Mouse (Mus musculus) adrenal gland, postnatal 10 days (tissue): ENCODE results near the gene Ccnf. TPM values are rescaled to one million over a fixed set of nuclear protein-coding genes. Genes with fewer than 3 reads are reported as not detected.
A peak's percentile ranks its signal among the peaks of the same experiment; 100 is the strongest.

ENCODE experiments used
- DNase-seq: peaks from one replicate; pipeline ENCODE4 v3.0.0; 2021; ENCODE audit warnings: mixed read lengths
- total RNA-seq, 2 experiments: library from RNA; stranded (reverse); gene quantifications; 2 replicates each; pipeline ENCODE4 v1.2.3; 2021

Gene Ccnf
- total RNA-seq, 2 experiments from 2014 or later, result 10.0 to 15.9 TPM

GRCm38 (mm10) chr17:24224741-24225140 lies 26.5 kb downstream of the Ccnf start:
- no peak for DNase-seq

- DNase-seq, result no peak
Observed at GRCm38 (mm10) chr17:24223513-24223912, 27.8 kb downstream of the Ccnf start.

GRCm38 (mm10) chr17:24222653-24223052 lies 28.6 kb downstream of the Ccnf start:
- no peak for DNase-seq

- DNase-seq, result peak; percentile 96
Observed at GRCm38 (mm10) chr17:24220435-24221411, 30.6 kb downstream of the Ccnf start, which contains the start of gene Tedc2. TSS of gene Tedc2 (minus strand) at chr17:24220851.

GRCm38 (mm10) chr17:24216836-24217235 lies 34.4 kb downstream of the Ccnf start:
- no peak for DNase-seq

GRCm38 (mm10) chr17:24213186-24213585 lies 38.1 kb downstream of the Ccnf start:
- no peak for DNase-seq

- no peak for DNase-seq
Observed at GRCm38 (mm10) chr17:24212441-24213018, 38.8 kb downstream of the Ccnf start.

GRCm38 (mm10) chr17:24211631-24212440 lies 39.4 kb downstream of the Ccnf start:
- peak; percentile 78 for DNase-seq

GRCm38 (mm10) chr17:24210591-24210990 lies 40.7 kb downstream of the Ccnf start:
- no peak for DNase-seq

- DNase-seq, result no peak
Observed at GRCm38 (mm10) chr17:24209916-24210240, 41.4 kb downstream of the Ccnf start.

- peak; percentile 75 for DNase-seq
Observed at GRCm38 (mm10) chr17:24209043-24209915, 42.0 kb downstream of the Ccnf start, which contains the start of gene Ntn3. TSS of gene Ntn3 (minus strand) at chr17:24209531.

GRCm38 (mm10) chr17:24208641-24209042 lies 42.6 kb downstream of the Ccnf start:
- DNase-seq, result peak; percentile 56

GRCm38 (mm10) chr17:24207768-24208640 lies 43.3 kb downstream of the Ccnf start:
- no peak for DNase-seq

- peak; percentile 65 for DNase-seq
Observed at GRCm38 (mm10) chr17:24206451-24207351, 44.6 kb downstream of the Ccnf start.

- DNase-seq, result peak; percentile 61
Observed at GRCm38 (mm10) chr17:24205908-24206361, 45.3 kb downstream of the Ccnf start.

GRCm38 (mm10) chr17:24205284-24205888 lies 45.9 kb downstream of the Ccnf start, which contains the start of gene Tbc1d24:
TSS of gene Tbc1d24 (minus strand) at chr17:24205562.
- DNase-seq, result peak; percentile 95

GRCm38 (mm10) chr17:24204846-24205245 lies 46.4 kb downstream of the Ccnf start:
- peak; percentile 61 for DNase-seq
